Comparison of ENCODE assay signal across 8 mouse cellular contexts in genomic region chr15:31366596-31367480, GRCm38 (mm10). TPM values are rescaled to one million over a fixed set of nuclear protein-coding genes. Genes with fewer than 3 reads are reported as not detected.
DNase-seq lines count a peak whose midpoint lies in the region; ATAC-seq and TF ChIP-seq lines count a peak whose summit lies in the region.

No protein-coding gene starts in this region.

- H3K4me1 ChIP-seq in liver, embryonic 16.5 days (ENCODE audit: control insufficient read depth, low read depth, low read length): no peaks in the 10 kb centered on the region; the same call in 1 of the 2 replicates

- peaks cover 45% of the 10 kb centered on the region for H3K27me3 ChIP-seq in liver, embryonic 16.5 days (ENCODE audit: control insufficient read depth, insufficient read depth, low read depth, low read length)

- peak overlapping the region; percentile 88 for H3K4me3 ChIP-seq in left cerebral cortex, adult 2 months
- H3K4me3 ChIP-seq in liver, embryonic 16.5 days (ENCODE audit: low read depth, low read length): peak overlapping the region; percentile 59

- WGBS in liver, embryonic 16.5 days (ENCODE audit: insufficient replicate concordance): under 1% methylated on average over 72 of the region's 72 CpGs

- peak overlapping the region; percentile 37; the same call in 1 of the 2 replicates for H3K9ac ChIP-seq in liver, embryonic 16.5 days (ENCODE audit: low read depth, low read length)

- peak overlapping the region; percentile 74 for H3K4me2 ChIP-seq in liver, embryonic 16.5 days (ENCODE audit: low read depth, low read length)

- peak overlapping the region; percentile 96 for H3K27ac ChIP-seq in left cerebral cortex, adult 2 months
- no peak overlapping the region for H3K27ac ChIP-seq in liver, embryonic 16.5 days (ENCODE audit: low read length)

- no peaks in the 10 kb centered on the region for H3K36me3 ChIP-seq in liver, embryonic 16.5 days (ENCODE audit: control insufficient read depth, insufficient read depth)

- ATAC-seq in liver, embryonic 16.5 days (ENCODE audit: low read depth): no peak

- no peak for TF ChIP-seq CTCF in left cerebral cortex, adult 2 months (IDR thresholded peaks at IDR 0.05)

- intact Hi-C loops in left cerebral cortex, adult 2 months (cut with DNase I): loop anchor here (2.0 to 5.0 kb wide), 3 partner anchors 26 to 80 kb away; no protein-coding TSS in a partner anchor
- intact Hi-C loops in left cerebral cortex, postnatal 4 days (cut with DNase I): no loop called here

- H3K9me3 ChIP-seq in liver, embryonic 16.5 days (replicated peaks; ENCODE audit: control insufficient read depth, low read length): no peaks in the 10 kb centered on the region

- no peak for DNase-seq in left cerebral cortex, adult 2 months (ENCODE audit: extremely low spot score in 1 of 2, low spot score in 2 of 2)
- no peak for DNase-seq in left cerebral cortex, postnatal 4 days
- DNase-seq in embryo, embryonic 11 days: peak; percentile 51
- peak; percentile 21 for DNase-seq in heart, postnatal 4 days
- peak; percentile 50 for DNase-seq in retina, postnatal 1 day
- no peak for DNase-seq in left cerebral cortex, adult 11 months (ENCODE audit: low spot score)
- DNase-seq in frontal cortex, postnatal 25 days (ENCODE audit: low spot score in 2 of 2): no peak

RNA-seq across cellular contexts. Expression of gene Ankrd33b, which starts 0.7 kb away (rescaled TPM):
- 10 to 100 TPM; 79.6 to 93.7 TPM for total RNA-seq in left cerebral cortex, adult 2 months (2021)
- 1 to 10 TPM; 1.2 to 1.3 TPM for total RNA-seq in left cerebral cortex, postnatal 4 days (2021)
- 10 to 100 TPM; 12.8 to 13.4 TPM for total RNA-seq in heart, postnatal 4 days (2021)
- polyA plus RNA-seq in liver, embryonic 16.5 days (2015; fragmentation: Nextera tagmentation; extraction: Ambion mirVana): 0.37 and 0.68 TPM in 2 replicates

Comparison
In these comparisons a context has a peak if more than half of its experiments do, and no peak if none do; other contexts are left out.
1. RNA of gene Ankrd33b, which starts 0.7 kb away (total RNA-seq): 79.6 to 93.7 TPM in left cerebral cortex, adult 2 months and 12.8 to 13.4 TPM in heart, postnatal 4 days; 1.2 to 1.3 TPM in left cerebral cortex, postnatal 4 days; every median in the first group is over 4 times any median in the second.
2. DNase-seq: peak in embryo, embryonic 11 days (single experiment), heart, postnatal 4 days (single experiment) and retina, postnatal 1 day (single experiment); none in left cerebral cortex, adult 2 months (0 of 2), left cerebral cortex, postnatal 4 days (single experiment), left cerebral cortex, adult 11 months (single experiment) and frontal cortex, postnatal 25 days (0 of 2).